In the genomic region with DNA sequence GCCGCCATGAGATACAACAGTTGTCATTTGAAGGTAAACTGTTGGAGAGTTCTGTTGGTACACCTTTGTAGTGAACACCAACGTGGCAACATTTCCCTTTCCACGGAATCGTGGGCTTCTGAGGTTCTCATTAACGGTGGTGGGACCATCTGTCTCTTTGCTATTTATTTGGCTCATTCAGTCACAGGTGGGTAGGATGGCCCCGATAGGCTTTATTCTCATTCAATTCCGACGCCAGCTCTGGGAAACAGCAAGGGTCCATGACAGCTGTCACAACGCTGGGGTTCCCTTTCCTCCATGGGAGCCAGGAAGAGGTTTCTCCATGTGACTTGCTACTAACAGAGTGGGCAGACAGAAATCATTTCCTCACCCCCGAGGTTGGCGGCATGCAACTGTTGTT, we compare ENCODE assay signal across 31 mouse cellular contexts. TPM values are rescaled to one million over a fixed set of nuclear protein-coding genes. Genes with fewer than 3 reads are reported as not detected.
DNase-seq lines count a peak whose midpoint lies in the region; ATAC-seq and TF ChIP-seq lines count a peak whose summit lies in the region.
"Had no signal": no experiment of that assay in that cellular context is flagged by ENCODE, and none has a peak within 500 bp of the region (broad histone marks: within the 10 kb centered on the region; RNA-seq: fewer than 3 reads in every experiment).

No protein-coding gene starts in this region.

- H3K27me3 ChIP-seq in midbrain, postnatal 0 days (ENCODE audit: insufficient read depth, low read length) = no peaks in the 10 kb centered on the region
- no peaks in the 10 kb centered on the region for H3K27me3 ChIP-seq in midbrain, embryonic 15.5 days (replicated peaks)
- H3K27me3 ChIP-seq in kidney, embryonic 14.5 days (ENCODE audit: control insufficient read depth, insufficient read depth, low read length) = no peaks in the 10 kb centered on the region
- H3K27me3 ChIP-seq: embryonic facial prominence, embryonic 12.5 days; limb, embryonic 12.5 days; liver, embryonic 15.5 days; neural tube, embryonic 13.5 days had no signal

- no peak overlapping the region for H3K27ac ChIP-seq in midbrain, postnatal 0 days (ENCODE audit: low read depth, low read length)
- no peak overlapping the region for H3K27ac ChIP-seq in midbrain, embryonic 15.5 days
- no peak overlapping the region for H3K27ac ChIP-seq in kidney, embryonic 14.5 days (ENCODE audit: low read depth, low read length)
- H3K27ac ChIP-seq: embryonic facial prominence, embryonic 12.5 days; hindbrain, embryonic 14.5 days; layer of hippocampus, adult 2 months; limb, embryonic 12.5 days; liver, embryonic 15.5 days; neural tube, embryonic 13.5 days had no signal

- no peak overlapping the region for H3K4me3 ChIP-seq in midbrain, postnatal 0 days (ENCODE audit: low read depth, low read length)
- no peak overlapping the region for H3K4me3 ChIP-seq in midbrain, embryonic 15.5 days
- H3K4me3 ChIP-seq in kidney, embryonic 14.5 days (ENCODE audit: low read length) = no peak overlapping the region
- H3K4me3 ChIP-seq: embryonic facial prominence, embryonic 12.5 days; layer of hippocampus, adult 2 months; limb, embryonic 12.5 days; liver, embryonic 15.5 days; myocyte; neural tube, embryonic 13.5 days had no signal

- no peak overlapping the region for H3K9ac ChIP-seq in midbrain, postnatal 0 days (replicated peaks; ENCODE audit: low read length, poor library complexity, severe bottlenecking)
- H3K9ac ChIP-seq in midbrain, embryonic 15.5 days = no peak overlapping the region
- H3K9ac ChIP-seq in kidney, embryonic 14.5 days (ENCODE audit: low read depth, low read length) = no peak overlapping the region
- H3K9ac ChIP-seq: embryonic facial prominence, embryonic 12.5 days; hindbrain, embryonic 14.5 days; limb, embryonic 12.5 days; liver, embryonic 15.5 days; lung, embryonic 14.5 days; neural tube, embryonic 13.5 days had no signal

- no peaks in the 10 kb centered on the region for H3K4me1 ChIP-seq in midbrain, postnatal 0 days (ENCODE audit: insufficient read depth, low read length)
- peaks cover 4% of the 10 kb centered on the region; the same call in 1 of the 2 replicates for H3K4me1 ChIP-seq in midbrain, embryonic 15.5 days
- H3K4me1 ChIP-seq in kidney, embryonic 14.5 days (ENCODE audit: control insufficient read depth, insufficient read depth, low read length) = no peaks in the 10 kb centered on the region
- H3K4me1 ChIP-seq: embryonic facial prominence, embryonic 12.5 days; limb, embryonic 12.5 days; liver, embryonic 15.5 days; neural tube, embryonic 13.5 days had no signal

- H3K9me3 ChIP-seq in midbrain, postnatal 0 days (ENCODE audit: low read length) = no peaks in the 10 kb centered on the region
- no peaks in the 10 kb centered on the region for H3K9me3 ChIP-seq in midbrain, embryonic 15.5 days
- H3K9me3 ChIP-seq in kidney, embryonic 14.5 days (ENCODE audit: control insufficient read depth, low read length) = no peaks in the 10 kb centered on the region
- H3K9me3 ChIP-seq: embryonic facial prominence, embryonic 12.5 days; limb, embryonic 12.5 days; liver, embryonic 15.5 days; neural tube, embryonic 13.5 days had no signal

- no peak overlapping the region for H3K4me2 ChIP-seq in midbrain, postnatal 0 days (ENCODE audit: low read depth, low read length, poor library complexity, severe bottlenecking)
- no peak overlapping the region for H3K4me2 ChIP-seq in midbrain, embryonic 15.5 days
- H3K4me2 ChIP-seq in kidney, embryonic 14.5 days (replicated peaks; ENCODE audit: low read depth, low read length) = no peak overlapping the region
- H3K4me2 ChIP-seq: embryonic facial prominence, embryonic 12.5 days; heart, embryonic 11.5 days; hindbrain, embryonic 14.5 days; limb, embryonic 12.5 days; liver, embryonic 15.5 days; lung, embryonic 14.5 days; neural tube, embryonic 13.5 days had no signal

- 84% methylated on average over 11 of the region's 11 CpGs for WGBS in midbrain, postnatal 0 days
- 84% methylated on average over 11 of the region's 11 CpGs for whole genome bisulfite sequencing in midbrain, embryonic 15.5 days
- WGBS in kidney, embryonic 14.5 days = 84% methylated on average over 11 of the region's 11 CpGs

- DNase-seq in midbrain, postnatal 0 days (ENCODE audit: low spot score) = peak; percentile 21
- peak; percentile 77 to 82 for DNase-seq in cerebellum, adult 18-20 months
- peak; percentile 80 to 86 for DNase-seq in cerebellum, postnatal 10 days
- DNase-seq in c-Kit-positive CD71-positive TER-119-positive erythroid progenitor cells, embryonic 14.5 days (ENCODE audit: low spot score) = no peak
- no peak for DNase-seq in neural tube, embryonic 10.5 days (ENCODE audit: extremely low spot score, low spot score)
- DNase-seq: adrenal gland, adult 2 months; adrenal gland, postnatal 36 days; B cell, adult 2 months; embryo, embryonic 11 days; gastrocnemius, postnatal 25 days; heart, adult 11 months; heart, postnatal 36 days; kidney, adult 18-20 months; kidney, postnatal 36 days; lung, postnatal 14 days; thymus, adult 2 months had no signal

- H3K36me3 ChIP-seq in midbrain, postnatal 0 days (ENCODE audit: insufficient read depth, low read length) = no peaks in the 10 kb centered on the region
- no peaks in the 10 kb centered on the region for H3K36me3 ChIP-seq in midbrain, embryonic 15.5 days (replicated peaks)
- H3K36me3 ChIP-seq in kidney, embryonic 14.5 days (ENCODE audit: control insufficient read depth, insufficient read depth, low read length) = no peaks in the 10 kb centered on the region
- H3K36me3 ChIP-seq: embryonic facial prominence, embryonic 12.5 days; limb, embryonic 12.5 days; liver, embryonic 15.5 days; neural tube, embryonic 13.5 days had no signal

- TF ChIP-seq CTCF in midbrain, postnatal 0 days (IDR thresholded peaks at IDR 0.05) = no peak

- ATAC-seq in midbrain, postnatal 0 days (ENCODE audit: low FRiP score) = no peak
- no peak for ATAC-seq in midbrain, embryonic 15.5 days (replicated peaks)
- no peak for ATAC-seq in kidney, embryonic 14.5 days (ENCODE audit: low FRiP score, low TSS enrichment)
- ATAC-seq: activated CD4-positive, CD25-positive, alpha-beta regulatory T cell, adult 4 months; forebrain, embryonic 14.5 days; midbrain, embryonic 16.5 days had no signal

RNA-seq across cellular contexts. Expression of gene Lrrtm3, which starts 48.2 kb away (rescaled TPM):
- total RNA-seq in midbrain, postnatal 0 days (2014; rRNA removed) = 45.2 and 50.9 TPM in 2 replicates
- 41.0 and 44.3 TPM in 2 replicates for polyA plus RNA-seq in midbrain, postnatal 0 days (2015; fragmentation: Nextera tagmentation; extraction: Ambion mirVana)
- polyA plus RNA-seq in midbrain, embryonic 15.5 days (2015; fragmentation: Nextera tagmentation; extraction: Ambion mirVana) = 38.1 and 39.0 TPM in 2 replicates
- 0.06 and 0.16 TPM in 2 replicates for polyA plus RNA-seq in kidney, embryonic 14.5 days (2014; fragmentation: Nextera tagmentation; extraction: Ambion mirVana)
- total RNA-seq: liver, adult 2 months had no signal
- polyA plus RNA-seq: activated CD4-positive, CD25-positive, alpha-beta regulatory T cell, adult 4 months; liver, adult 2 months; thymus, adult 2 months had no signal

Comparison
In these comparisons a context has a peak if more than half of its experiments do, and no peak if none do; other contexts are left out.
1. DNase-seq: peak in midbrain, postnatal 0 days (single experiment), cerebellum, adult 18-20 months (2 of 2) and cerebellum, postnatal 10 days (2 of 2); none in c-Kit-positive CD71-positive TER-119-positive erythroid progenitor cells, embryonic 14.5 days (single experiment) and neural tube, embryonic 10.5 days (single experiment).
2. RNA of gene Lrrtm3, which starts 48.2 kb away (polyA plus RNA-seq): 41.0 to 44.3 TPM in midbrain, postnatal 0 days and 38.1 to 39.0 TPM in midbrain, embryonic 15.5 days; 0.06 to 0.16 TPM in kidney, embryonic 14.5 days; every median in the first group is over 10 times any median in the second.